Mouse (Mus musculus) hematopoietic stem cell, adult 5-6 weeks (primary cell): Measurements from ENCODE around the gene Hint1. TPM values are rescaled to one million over a fixed set of nuclear protein-coding genes. Genes with fewer than 3 reads are reported as not detected.
"Not testable (repeated sequence)": the region's sequence is repeated elsewhere in the genome, so short reads cannot be mapped to it uniquely, and the experiment has no call there.

Experiments
- ATAC-seq, 2 experiments: fragments of 125-278 bp in 1 of 2; replicated peaks in 1 of 2; 2 replicates each; pipeline ENCODE4 v1.8.0; 2016 to 2017; ENCODE audit warnings: inconsistent platforms in 2 of 2, mild to moderate bottlenecking in 2 of 2, moderate number of reproducible peaks in 2 of 2, low read depth in 1 of 2, moderate TSS enrichment in 1 of 2; ENCODE audit not compliant: low FRiP score in 2 of 2, poor library complexity in 2 of 2, severe bottlenecking in 2 of 2, insufficient read depth in 1 of 2, low TSS enrichment in 1 of 2
- total RNA-seq: library from RNA; stranded (forward); fragments of 172-1452, 232-1000 nt; gene quantifications from 2 replicates; pipeline ENCODE4 v1.2.3, GENCODE M21; 2017

Gene Hint1
- 302 and 467 TPM in 2 replicates for total RNA-seq

DNA sequence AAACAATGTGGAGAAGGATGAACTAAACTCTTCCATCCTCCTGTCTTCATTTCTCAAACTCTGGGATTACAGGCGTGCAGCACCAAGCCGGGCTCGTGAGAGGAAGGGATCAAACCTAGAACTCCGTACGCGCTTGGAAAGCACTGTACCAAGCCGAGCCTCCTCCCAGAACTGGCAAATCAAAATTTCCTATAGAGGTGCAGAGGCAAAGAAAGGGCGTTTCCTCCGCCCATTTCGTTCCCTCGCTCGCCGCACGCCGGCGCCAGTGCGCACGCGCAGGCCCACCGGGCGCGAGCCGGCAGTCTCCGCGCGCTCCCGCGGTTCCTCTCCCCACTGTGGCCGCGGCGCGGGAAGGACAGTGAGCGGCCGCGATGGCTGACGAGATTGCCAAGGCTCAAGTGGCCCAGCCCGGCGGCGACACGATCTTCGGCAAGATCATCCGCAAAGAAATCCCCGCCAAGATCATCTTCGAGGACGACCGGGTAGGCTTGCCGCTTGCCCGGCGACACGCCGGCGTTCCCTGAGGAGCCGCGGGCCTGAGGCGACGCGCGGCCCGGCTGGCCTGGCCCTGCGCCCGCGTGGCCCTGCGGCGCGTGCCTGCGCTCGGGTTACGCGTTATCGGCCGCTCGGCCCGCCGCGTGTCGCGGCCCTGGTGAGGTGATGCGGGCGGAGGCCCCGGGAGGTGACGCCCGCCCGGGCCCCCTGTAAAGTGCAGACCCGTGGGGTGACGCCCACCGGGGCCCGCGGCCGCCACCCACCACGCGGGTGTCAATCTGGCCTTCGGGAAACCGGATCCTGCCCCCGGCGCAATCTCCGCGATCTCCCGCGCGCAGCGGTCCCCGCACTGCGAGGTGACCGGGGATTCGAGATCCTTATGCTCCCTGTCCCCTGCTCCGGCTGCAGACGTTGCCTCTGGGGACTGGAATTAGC lies at the start of gene Hint1:
Gene Hint1, plus strand, starts transcription at position 265 of the 930 bp plus-strand sequence.
- ATAC-seq = peak; percentile 40 to 59

DNA sequence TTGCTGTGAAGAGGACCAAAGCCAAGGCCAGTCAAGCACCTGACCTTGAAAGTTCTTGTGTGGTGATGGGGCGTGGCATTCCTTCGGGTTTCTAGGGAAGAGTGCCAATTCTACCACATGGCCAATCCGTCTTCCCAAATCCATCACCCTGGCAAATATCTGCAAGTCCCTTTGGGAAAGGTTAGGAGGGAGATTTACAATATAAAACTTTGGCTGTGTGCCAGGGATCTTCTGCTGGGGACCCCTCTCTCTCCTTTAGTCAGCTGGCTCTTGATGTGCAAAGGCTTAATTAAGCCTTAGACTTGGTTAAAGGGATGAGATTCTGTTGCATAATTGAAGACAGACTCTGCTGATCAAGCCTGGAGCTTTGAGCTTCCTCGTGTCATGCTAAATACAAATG lies 48.7 kb upstream of the Hint1 start:
- no peak for ATAC-seq

DNA sequence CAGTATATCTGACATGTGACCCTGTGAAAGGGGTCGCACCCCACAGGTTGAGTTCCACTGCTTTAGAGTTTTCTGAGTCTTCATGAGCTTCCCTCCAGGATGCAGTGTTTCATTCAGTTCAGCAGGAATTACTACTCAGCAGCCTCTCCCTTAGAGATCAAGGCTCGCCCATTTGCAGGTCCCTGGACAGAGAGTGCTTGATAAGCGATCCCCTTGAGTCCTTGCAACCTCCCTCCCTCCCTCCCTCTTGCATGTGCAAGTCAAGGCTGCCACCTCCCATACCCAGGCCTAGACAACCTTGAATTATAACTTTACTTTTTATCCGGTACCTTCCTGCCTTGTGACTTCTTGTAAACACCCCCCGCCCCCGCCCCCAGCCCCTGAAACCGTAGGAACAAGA lies 46.7 kb upstream of the Hint1 start:
- no peak for ATAC-seq

DNA sequence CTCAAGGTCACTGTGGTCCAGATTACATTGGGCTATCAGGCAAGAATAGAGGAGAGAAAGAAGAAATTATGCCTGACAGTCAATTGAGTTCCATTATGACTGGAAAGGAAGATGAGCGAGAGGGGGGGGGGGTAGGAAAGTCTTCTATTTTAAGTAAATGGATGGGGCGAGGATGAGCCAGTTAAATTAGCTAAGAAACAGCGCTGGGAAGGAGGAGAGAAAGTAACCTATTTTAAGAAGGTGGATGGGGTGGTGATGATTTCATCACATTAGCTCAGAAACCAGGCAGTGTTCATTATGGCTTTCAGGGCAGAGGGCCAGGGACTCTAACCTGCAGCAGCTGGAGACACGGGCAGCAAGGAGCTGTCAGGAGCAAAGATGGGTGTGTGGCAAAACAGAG lies 42.7 kb upstream of the Hint1 start:
- ATAC-seq = no peak

DNA sequence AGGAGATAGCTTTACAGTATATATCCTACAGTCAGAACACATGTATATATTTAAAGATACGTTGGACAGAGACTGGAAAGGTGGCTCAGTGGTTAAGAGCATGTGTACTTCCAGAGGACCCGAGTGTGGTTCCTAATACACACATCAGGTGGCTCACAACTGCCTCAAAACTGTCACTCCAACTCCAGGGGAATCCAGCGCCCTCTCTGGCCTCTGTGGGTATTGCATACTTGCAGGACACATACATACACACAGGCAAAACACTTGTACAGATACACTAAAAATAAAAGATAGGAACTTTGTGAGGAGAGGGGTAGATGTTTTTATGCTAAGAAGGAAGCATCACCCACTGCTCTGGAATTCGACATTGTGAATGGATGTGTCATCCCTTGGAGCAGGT lies 40.4 kb upstream of the Hint1 start:
- no peak for ATAC-seq

DNA sequence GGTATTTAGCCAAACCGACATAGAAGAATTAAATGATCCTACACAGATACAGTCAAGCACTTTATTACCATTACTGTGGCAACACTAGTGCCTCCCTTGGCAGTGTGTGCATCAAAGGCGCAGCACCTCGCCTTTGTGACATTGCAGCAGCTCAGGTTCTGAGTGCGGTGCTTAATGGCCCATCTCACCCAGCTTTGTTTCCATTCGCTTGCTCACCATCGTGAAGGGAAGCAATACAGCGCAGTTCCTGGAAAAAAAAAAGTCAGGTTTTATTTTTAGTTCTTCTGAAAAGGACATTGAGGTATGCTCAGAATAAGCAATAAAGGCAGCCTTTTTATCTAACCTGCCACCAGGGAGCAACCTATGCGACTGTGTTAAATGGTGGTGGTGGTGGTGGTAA lies 39.4 kb upstream of the Hint1 start:
- ATAC-seq = no peak

DNA sequence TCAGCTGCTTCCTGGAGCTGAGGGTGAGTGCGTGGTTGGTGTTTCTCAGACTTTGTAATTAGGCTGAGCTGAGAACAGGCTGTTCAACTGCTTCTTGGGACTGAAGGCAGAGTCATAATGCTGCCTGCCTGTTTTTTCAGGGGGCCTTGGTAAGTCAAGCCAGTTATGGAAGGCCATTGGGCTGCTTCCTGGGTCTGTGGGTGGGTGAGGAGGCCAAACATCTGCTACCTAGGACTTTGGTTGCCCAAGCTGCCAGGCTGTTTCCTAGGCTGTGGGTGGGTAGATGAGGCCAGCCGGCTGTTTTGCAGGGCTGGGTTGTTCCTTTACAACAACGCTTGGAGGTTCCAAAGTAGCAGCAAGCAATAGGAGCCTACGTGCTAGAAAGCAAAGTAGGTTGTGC lies 32.4 kb upstream of the Hint1 start:
- peak; percentile 29 to 49; a peak in 2 of 4 replicates for ATAC-seq

DNA sequence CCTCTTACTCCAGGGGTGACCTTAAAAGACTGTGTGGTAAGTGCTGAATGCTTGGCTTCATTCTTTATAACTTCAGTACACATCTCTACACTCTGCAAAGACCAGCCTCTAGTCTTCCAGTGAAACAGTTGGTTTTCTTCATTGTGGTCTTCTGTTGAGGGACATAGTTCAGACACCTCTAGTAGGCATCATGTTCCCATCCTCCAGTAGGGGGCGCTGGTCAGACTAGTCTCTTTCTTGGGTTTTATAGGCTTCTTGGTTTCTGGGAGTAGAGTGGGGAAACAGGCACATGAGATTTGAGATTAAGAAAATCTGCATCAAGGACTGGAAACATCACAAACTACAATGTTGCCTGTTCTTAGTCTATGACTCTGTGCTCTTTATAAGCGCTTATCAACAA lies 31.6 kb upstream of the Hint1 start:
- ATAC-seq = no peak

DNA sequence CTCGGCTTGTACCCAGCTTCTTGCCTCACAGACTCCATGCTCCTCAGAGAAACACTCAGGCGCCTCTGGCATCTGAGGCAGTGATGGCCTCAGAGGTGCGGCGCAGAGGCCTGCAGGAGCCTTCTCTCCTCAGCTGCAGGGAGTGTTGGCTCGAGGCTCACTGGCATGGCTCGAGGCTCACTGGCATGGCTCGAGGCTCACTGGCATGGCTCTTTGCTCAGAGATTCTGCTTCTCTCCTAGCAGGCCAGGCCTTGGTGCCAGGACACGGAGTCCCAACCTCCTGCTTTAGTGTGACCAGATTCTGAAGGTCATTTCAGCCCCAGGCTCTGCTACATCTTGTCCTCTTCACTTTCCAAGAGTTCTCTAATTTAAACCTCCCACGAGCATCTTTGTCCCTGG lies 30.1 kb upstream of the Hint1 start:
- ATAC-seq = no peak

DNA sequence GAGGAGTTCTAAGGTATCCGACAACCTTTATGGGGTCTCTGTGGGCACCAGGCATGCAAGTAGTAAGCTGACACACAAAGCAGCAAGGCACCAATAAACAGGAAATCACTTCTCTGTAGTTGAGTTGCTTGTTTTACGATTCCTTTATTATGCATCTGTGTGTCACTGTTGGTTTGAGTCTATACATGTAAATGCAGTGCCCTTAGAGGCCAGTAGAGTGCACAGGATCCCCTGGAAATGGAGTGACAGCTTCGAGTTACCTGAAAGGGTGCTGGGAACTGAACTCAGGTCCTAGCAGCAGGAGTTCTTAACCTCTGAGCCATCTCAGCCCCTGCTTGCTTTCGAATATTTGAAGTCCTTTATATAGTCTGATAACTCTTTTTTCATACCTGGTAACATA lies 26.5 kb upstream of the Hint1 start:
- no peak for ATAC-seq

DNA sequence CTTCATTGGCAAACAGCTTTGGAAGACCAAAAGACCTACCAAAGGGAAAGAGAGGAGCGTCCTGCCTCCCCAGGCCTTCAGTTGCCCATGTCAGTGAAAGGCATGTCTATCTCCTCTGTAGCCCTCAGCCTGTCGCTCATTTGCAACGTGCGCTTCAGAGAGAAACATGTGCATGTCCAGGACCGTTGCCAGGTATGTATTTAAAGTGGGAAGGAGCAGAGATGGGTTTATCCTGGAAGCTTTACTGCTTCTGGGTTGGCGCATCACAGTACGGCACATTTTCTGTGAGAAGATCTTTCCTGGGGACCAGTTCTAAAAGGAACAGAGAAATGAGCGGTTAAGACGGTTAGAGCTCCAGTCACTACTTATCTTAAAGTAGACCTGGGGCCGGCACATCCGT lies 25.3 kb upstream of the Hint1 start:
- no peak for ATAC-seq

DNA sequence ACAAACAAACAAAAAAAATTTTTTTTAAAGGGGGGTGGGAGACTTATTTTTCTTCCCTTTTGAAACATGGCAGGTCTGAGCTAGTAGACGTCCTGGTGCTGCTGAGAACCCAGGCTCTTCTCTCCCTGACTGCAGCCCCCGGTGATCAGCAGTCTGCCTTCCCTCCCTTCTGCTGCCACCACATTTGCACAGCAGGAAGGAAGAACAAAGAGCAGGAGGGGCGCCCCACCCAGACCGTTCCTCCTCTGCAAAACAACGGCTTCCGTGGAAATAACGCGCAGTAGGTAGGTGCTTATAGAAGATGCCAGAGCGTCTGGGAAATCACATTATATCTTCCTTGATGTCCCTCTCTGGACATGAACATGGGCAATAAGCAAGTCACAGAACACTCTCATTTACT lies 21.8 kb upstream of the Hint1 start:
- peak; percentile 78 to 87 for ATAC-seq

DNA sequence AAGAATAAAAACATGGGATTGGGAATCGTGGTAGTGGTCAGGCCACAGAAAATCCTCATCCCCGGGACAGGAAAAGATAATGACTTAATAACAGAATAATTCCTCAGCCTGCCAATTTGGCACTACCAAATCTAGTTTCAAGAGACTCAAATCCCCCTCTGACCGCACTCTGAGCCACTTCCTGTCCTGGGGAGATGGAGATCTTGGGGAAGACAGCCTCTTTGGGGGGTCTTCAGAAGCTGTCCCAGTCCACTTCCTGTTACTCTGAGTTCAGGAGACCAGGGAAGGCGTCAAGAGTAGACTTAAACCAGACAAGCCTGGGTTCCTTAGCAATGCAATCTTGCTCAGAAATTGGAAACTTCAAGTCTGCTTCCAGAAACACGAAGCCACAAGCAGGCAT lies 21.2 kb upstream of the Hint1 start:
- no peak for ATAC-seq

DNA sequence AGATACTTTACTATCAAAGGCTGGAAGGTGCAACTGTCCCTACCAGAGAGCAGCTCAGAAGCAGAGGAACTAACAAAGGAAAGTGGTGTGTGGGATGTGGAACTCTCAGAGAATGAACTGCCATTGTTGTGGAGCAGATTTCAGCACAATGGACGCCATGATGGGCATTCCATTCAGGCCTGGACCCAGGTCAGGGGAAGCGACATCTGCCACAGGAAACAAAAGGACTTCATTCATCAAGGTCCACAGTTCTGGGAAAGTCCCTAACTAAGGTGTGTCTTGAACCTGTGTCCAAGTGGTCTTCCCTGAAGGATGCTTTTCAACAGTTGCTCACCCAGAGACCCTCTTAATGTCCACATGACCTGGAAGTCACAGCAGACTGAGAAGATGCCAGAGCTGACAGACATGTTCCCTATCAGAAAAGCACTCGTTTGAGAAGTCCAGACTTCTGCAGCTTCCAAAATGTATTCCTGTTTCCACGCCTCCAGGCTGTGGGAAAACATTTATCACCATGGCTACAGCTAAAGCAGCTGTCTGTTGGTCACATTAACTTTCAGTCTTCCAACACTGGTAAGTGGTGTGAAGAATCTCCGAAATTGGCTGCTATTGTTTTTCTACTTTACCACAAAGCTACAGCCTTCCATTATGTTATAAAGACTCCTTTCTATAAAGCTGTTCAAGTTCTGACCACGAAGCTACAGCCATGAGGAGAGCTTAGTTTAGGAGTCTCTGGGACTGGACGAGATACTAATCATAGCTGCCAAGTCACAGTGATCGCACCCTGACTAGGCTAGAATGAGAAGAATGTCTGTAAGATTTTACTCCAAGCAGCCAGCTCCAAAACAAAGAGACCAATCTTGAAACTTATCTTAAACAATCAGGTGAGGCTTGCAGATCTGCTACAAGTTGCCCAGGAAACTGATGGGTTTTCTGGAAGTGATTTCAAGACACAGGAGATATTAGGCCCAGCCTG lies 20.4 kb upstream of the Hint1 start:
- no peak for ATAC-seq

DNA sequence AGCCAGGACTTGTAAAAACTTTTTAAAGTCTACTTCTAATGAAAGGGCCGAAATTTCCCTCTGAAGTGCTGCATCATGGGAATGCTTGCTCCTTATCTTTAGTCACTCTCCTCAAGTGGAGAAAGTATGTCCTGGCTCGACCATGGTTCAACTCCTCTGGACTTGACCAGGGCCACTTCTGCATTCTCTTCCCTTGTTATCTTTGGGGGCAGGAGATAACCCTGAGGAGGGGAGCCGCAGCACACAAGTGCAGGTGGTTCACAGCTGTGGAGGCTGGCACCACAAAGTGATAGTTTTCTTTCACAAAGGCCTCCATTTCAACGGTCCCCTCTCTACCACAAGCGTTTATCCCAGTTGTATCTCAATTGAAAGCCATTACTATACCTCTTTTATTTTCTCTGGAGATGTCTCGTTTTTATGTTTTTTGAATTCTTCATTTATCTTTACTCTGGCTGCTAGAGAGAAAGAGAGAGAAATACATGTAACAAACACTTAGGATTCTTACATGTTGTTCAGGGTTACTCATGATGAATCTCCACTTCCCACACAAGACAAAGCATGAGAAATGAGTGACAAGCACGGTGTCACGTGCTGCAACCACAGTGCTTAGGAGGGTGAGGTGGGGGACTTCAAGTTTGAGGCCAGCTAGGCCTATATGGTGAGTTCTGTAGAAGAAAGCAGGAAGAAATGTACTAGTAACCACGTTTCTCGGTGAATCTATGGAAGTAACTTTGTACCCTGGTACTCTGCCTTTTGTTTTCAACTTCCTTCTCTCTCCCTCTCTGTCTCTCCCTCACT lies 16.0 kb upstream of the Hint1 start:
- ATAC-seq = no peak

DNA sequence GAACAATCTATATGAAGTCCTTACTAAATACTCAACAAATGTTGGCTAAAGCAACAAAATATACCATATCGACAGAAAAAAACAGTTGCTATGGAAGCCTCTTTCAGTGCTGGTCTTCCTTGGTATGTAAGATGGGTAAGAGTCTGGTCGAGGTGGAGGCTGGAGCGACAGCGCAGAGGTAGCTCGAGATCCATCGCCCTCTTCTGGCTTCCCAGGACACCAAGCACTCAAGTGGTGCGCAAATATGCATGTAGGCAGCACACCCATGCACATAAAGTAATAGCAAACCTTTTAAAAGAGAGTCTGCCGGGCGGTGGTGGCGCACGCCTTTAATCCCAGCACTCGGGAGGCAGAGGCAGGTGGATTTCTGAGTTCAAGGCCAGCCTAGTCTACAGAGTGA lies 14.5 kb upstream of the Hint1 start:
- ATAC-seq = no peak

DNA sequence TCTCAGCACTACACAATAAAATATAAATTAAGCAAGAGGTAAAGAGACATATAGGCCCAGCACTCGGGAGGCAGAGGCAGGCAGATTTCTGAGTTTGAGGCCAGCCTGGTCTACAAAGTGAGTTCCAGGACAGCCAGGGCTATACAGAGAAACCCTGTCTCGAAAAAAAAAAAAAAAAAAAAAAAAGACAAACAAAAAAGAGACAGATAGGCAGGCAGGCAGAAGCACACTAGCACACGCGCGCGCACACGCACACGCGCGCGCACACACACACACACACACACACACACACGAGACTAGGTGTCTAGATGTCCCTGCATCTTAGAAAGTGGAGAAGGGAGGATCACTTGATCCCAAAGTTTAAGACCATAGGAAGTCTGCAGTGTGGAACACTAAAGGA lies 7.3 kb upstream of the Hint1 start:
- ATAC-seq = not testable (repeated sequence)
